Mouse (Mus musculus): Measurements from ENCODE around the gene Pdss1. TPM values are rescaled to one million over a fixed set of nuclear protein-coding genes. Genes with fewer than 3 reads are reported as not detected.

Gene Pdss1
- polyA plus RNA-seq (2012; ENCODE audit: low replicate concordance): 4.7 and 5.5 TPM in 2 replicates

DNA sequence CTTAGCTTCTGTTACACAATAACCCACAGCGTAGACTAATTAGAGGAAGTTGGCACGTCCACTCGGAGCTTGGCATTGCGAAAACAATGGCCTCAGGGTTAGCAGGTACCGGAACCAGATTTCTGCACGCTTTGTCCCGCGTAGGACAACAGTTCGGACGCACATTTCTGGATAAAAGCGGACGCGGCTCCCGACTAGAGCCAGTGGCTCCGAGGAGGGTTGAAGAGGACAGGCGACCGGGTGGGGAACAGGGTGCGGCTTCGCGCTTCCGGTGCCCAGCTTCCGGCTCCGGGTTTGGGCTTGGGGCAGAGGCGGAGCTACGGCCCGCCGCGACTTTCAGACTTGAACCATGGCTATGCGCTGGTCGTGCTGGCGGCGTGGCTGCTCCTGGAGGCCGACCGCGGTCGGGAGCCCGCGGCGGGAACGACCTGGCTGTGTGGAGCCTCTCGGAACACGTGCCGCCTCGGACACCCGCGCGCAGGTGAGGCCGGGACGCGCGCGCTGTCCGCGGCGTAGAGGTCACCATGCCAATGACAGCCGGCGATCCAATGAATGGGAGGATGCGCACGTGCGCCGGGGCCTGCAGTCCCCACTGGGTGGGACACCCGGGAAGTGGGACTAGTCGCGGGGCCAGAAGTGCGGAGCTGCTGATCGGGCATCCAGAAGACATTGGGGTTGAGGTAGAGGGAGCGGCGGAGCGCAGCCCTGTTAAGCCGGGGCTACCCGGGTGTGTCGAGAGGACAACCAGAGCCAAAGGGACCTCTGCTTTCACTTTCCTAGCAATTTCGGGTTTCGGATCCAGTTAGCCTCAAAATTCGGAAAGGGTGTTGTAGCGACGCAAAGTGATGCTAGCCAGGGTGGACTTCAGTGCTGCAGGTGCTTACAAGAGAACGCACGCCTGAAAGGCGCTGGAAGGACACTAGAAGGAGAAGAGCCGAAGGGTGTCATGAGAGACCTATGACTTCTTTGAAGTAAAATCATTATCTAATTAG, at the start of gene Pdss1:
TSS of gene Pdss1 (plus strand) at position 241 of the 992 bp plus-strand sequence.

Other genes with a start within 250 kb of the Pdss1 start
- gene Apbb1ip, start 121.4 kb upstream of the Pdss1 start, polyA plus RNA-seq (2012; ENCODE audit: low replicate concordance): 114 and 286 TPM in 2 replicates
- gene Abi1, start 144.7 kb downstream of the Pdss1 start, polyA plus RNA-seq (2012; ENCODE audit: low replicate concordance): 49.1 and 126 TPM in 2 replicates
- 8.8 and 14.1 TPM in 2 replicates for gene Acbd5, start 172.6 kb downstream of the Pdss1 start, polyA plus RNA-seq (2012; ENCODE audit: low replicate concordance)